Mouse (Mus musculus) 3T3-L1 (cell line): Measurements from ENCODE around the gene Gm21973.

Experiments
- DNase-seq: peaks from one replicate; pipeline ENCODE4 v3.0.0-alpha.2; 2015; ENCODE audit warnings: low read depth, low spot score

Gene Gm21973

DNA sequence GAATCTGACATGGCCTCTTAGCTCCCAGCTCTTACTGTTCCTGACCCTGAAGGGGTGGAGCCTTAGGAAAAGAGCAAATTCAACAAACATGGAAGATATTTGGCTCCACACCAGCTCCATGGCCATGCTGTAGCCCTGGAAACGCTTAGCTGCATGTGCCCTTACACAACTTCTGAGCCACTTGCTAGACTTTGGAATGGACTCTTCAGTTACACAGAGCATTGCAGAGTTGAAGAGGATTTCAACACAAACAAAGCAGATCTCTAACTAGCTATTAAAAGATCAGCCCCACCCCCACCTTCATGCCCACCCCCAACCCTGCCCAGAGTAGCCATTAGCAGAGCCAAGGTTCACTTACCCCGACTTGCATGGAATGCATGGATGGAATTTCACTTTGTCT lies 74.6 kb downstream of the Gm21973 start:
- DNase-seq = peak; percentile 19

DNA sequence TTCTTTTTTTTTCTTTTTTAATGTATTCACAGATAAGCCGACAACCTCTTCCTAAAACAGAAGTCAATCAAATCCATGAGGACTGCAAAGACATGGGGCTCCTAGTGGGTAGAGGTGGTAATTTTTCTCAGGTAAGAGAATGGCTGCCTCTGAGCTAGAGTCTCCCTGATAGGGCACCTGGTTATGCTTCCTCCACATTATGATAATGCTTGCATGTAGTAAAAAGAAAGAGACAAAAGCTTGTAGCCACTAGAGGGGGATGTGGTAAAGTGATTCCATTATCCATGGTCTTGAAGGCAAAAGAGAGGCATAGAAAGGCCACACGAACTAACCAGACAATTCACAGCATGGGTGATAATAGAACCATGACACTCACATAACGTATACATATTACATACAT lies 75.2 kb downstream of the Gm21973 start:
- peak; percentile 90 for DNase-seq

DNA sequence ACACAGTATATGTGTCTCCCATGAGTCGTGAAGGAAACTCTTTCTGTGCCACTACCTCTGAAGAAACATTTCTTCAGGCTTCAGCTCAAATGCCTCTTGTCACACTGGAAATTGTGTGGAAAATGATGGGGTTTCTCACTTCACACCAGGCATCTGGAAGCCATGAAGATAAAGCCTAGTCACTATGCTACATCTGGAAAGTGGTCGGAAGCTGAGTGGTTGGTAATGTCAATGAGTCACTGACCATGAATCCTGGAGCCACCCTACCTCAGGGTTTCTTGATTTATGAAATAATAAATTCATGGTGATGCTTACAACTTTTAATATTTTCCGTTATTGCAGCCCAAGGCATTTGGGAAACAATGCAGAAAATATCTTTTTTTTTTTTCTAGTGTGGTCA lies 84.7 kb downstream of the Gm21973 start:
- peak; percentile 87 for DNase-seq

DNA sequence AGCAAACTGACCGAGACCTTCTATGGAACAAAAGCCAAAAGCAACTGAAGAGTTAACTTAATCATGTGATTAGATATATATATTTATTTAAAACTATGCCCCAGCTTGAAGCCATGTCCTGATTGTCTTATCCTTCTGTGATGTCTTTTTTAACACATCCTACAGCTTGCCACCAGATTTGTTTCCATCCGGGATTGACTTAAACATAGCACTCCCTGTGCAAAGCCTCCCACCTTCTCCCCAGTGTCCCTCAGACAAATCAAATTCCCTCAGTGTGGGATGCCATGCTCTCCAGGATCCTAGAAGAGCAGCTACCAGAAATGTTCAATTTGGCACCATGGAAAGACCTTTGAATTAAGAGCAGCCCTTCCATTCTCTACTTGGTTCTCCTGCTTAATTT lies 85.7 kb downstream of the Gm21973 start:
- no peak for DNase-seq

DNA sequence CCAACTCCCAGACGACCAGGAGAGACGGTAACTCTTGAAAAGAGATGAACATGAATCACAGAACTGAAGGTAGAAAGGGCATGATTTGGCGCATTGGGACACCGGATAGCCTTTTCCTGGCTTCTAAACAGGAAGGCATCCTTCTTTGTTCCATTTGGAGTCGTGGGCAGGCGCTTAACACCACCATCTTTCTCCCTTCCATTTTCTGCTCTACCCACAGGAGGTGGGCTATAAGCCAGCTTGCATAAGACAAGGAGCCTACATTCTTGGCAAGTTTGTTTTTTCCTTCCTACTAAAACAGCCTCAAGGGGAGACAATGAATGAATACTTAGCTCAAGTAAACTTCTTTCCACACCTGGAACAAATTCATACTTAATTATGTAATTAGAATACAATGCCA lies 88.5 kb downstream of the Gm21973 start:
- DNase-seq = peak; percentile 24

DNA sequence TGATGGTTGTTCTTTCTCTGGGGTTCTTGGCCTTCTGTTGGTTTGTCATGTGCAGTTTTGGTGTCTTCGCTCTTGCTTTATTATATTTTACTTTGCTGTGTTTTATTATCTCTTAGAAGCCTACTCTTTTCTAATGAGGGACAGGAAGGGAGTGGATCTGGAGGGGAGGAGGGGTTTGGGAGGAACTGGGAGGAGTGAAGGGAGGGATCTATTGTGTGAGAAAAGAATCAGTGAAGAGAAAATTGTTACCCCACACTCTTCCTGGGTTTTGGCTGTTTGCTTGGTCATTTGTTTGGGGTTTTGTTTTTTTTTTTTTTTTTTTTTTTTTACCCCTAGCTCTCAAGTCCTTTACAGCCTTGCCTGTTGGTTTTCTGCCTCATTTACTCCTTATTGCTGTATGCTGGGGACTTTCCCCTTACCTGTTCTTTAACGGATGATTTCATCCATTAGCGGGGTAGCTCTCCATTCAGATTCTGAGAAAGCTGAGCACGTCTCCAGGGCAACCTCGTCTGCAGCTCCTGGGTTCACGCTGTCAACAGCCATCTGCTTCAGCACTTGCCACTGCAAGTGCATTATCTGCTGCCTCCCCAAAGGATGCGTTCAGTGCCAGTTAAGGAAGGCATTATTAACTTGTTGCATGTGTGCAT lies 96.1 kb downstream of the Gm21973 start:
- DNase-seq = no peak

DNA sequence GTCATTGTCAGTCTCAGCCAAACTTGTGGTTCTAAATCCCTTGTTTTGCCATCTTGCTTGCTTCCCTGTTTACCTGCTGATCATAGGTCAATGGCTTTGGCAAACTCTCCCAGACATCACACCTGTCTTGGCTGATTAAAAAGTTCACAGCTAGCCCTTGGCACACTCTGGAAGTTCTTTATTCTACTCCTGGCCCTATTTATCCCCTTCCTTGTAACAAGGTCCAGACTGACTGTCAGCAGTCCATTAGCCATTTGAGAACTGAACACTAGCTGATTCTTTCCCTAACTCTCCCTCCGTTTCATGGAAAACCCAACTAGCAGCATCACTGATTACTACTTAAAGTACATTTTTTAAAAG lies 96.6 kb downstream of the Gm21973 start:
- no peak for DNase-seq
